Mouse (Mus musculus) testis, postnatal 10 days (tissue): ENCODE data around the gene 0610030E20Rik.

Experiments used
- DNase-seq: peaks from one replicate; pipeline ENCODE4 v3.0.0; 2021; ENCODE audit warnings: low spot score

The 0610030E20Rik gene

DNA sequence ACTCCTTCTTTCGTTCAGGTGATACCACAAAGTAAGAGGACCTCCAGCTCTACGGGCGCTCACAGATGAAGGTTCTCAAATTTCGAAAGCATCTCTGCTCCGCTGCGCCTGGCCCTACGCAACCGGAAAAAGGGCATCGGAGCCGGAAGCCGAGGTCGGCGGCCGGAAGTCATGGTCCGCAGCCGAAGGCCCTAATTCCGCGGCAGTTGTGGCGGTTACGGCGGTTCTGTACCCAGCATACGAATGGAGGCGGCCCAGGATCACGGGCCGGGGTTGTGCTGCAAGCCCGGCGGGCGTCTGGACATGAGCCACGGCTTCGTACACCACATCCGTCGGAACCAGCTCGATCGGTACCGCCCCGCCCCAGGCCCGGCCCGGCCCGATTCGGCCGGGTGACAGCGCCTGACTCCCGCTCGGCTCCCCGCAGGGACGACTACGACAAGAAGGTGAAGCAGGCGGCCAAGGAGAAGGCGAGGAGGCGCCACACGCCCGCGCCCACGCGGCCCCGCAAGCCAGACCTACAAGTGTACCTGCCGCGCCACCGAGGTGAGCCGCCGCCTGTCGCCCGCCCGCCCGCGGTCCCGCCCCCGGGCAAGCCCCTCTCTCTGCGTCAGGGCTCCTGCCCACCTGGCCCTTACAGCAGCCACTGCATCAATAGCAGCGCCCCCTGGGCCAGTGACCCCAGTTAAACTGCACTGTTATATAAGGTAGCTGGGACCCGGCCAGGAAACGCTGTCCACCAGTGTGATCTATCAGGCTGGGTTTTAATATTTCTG is at the start of gene 0610030E20Rik:
Gene 0610030E20Rik, plus strand, starts transcription at position 152 of the 776 bp plus-strand sequence.
- DNase-seq: peak; percentile 80

DNA sequence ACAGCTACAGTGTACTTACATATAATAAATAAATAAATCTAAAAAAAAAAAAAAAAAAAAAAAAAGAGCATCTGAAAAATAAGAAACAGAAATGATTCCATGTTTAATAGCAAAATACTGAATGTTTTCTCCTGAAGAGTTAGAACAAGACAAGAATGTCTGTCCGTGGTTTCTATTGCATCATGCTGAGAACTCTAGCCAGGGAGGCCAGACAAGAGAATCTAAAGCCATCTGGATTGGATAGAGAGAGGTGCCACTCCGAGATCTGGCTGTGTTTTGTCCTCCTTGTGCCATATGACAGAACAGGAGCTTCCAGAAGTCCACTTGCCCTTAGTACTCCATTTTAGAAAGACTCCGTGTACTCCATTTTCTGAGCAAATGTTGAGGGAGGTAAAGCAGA is 49.3 kb upstream of the 0610030E20Rik start:
- DNase-seq: no peak

DNA sequence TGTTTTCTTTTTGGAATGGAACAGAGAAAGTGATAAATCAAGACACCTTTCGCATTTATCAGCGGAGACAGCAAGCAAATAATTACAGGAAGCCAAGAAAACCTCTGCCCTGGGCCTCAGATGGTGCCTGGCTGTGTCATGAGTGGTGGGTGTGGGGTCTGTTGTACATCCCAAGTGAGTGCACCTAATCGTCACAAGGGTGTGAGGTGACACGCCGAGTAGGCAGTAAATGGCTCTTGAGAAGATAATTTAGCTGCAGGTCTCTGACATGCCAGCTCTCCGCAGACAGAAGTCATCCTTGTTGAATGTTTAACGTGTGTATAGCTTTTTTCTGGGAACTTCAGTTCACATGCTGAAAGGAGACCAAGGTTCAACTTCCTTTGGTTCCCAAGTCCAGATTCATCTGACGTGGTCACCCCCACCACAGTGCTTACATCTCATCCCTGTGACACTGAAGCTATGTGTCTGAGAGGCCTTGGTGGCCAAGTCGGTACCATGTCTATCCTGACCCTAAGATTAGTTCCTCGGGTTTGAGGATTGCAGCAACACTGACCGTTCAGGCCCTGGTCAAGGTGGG is 44.7 kb upstream of the 0610030E20Rik start:
- DNase-seq: no peak

DNA sequence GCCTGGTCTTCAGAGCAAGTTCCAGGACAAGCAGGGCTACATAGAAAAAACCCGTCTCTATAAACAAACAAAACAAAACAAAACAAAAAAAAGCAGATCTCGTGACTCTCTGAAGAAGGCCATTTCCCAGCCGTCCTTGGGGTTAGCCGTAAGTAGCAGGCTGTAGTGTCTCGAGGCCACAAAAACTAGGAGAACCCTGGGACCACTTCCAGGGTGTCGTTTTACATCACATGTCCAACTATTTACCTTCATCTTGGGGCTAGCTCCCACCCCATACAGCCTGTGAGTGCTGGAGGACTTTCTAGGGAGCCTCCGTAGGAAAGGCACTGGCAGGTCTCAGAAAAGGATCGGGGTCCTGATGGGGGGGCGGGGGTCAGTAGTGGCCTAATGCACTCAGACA is 43.6 kb upstream of the 0610030E20Rik start:
- DNase-seq: no peak

- no peak for DNase-seq
Observed at GRCm38 (mm10) chr6:72312198-72312597, 34.9 kb upstream of the 0610030E20Rik start.

- DNase-seq: no peak
Observed at GRCm38 (mm10) chr6:72313124-72313867, 33.8 kb upstream of the 0610030E20Rik start.

- DNase-seq: no peak
Observed at GRCm38 (mm10) chr6:72315384-72315783, 31.7 kb upstream of the 0610030E20Rik start.

- no peak for DNase-seq
Observed at GRCm38 (mm10) chr6:72316044-72316443, 31.1 kb upstream of the 0610030E20Rik start.

DNA sequence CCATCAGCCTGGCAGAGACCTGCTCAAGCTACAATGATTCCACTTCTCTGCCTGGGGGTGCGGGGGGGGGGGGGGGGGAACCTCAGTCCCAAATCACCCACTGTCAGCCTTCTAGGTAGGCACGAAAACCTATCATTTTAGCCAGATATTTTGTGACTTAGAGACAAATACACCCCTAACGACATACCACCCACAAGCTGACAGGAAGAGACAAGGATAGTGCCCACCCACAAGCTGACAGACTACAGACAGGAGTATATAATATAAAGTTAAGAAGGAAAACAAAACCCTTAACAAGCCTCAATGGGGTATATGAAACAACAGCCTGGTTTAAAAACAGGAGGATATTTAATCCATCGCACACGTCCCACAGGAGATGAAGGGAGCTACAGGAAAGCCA is 28.7 kb upstream of the 0610030E20Rik start:
- DNase-seq: no peak

DNA sequence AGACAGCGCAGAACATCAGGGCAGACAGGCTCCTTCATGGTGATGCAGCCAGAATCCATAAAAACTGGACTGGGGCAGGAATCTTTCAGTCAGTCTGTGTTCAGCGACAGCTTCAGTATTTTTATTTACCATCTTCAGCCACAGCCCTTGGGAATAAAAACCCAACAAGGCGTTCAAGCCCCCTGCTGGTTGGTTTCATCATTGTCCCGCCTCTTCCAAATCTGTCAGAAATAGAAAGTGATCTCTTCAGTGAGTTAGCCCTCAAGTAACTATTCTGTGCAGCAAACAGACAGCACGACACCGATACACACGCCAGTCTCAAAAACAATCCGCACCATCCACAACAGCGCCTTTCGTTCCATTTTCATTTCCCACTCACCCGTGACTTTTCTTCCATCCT is 28.1 kb upstream of the 0610030E20Rik start:
- DNase-seq: peak; percentile 68

DNA sequence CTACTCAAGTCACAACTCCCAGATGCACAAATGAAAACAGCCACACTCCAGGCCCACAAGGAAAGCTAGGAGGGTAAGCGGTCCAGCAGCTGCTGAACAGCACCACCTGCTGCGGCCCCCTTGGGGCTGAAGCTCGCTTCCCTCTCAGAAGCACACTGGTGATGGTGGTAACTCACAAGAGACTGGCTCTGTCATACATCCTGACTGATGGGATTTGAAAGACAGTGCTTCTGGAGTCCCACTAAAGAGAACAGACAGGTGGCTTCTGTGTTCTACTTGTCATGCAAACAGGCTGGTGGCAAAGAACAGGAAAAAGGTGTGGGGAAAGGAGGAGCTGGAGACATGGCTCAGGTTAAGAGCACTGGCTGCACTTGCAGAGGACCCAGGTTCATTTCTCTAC is 24.2 kb upstream of the 0610030E20Rik start:
- DNase-seq: no peak

GRCm38 (mm10) chr6:72323786-72324508 is 23.2 kb upstream of the 0610030E20Rik start:
- DNase-seq: no peak

DNA sequence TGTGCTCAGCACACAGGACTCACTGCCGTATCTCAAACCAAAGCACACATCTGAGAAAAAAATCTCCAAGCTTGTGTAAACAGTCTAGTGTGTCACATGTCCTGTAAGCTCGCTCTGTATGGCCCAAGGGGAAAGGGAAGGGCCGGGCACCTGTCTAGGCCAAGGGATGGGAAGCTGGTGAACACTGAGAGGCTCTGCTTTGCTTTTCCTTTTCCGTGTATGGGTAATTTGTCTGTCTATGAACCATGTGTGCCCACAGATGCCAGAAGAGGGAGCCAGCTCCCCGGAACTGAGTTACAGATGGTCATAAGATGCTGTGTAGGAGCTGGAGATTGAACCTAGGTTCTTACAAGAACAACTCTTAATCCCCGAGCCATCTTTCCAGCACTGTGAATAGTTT is 20.8 kb upstream of the 0610030E20Rik start:
- DNase-seq: peak; percentile 56

DNA sequence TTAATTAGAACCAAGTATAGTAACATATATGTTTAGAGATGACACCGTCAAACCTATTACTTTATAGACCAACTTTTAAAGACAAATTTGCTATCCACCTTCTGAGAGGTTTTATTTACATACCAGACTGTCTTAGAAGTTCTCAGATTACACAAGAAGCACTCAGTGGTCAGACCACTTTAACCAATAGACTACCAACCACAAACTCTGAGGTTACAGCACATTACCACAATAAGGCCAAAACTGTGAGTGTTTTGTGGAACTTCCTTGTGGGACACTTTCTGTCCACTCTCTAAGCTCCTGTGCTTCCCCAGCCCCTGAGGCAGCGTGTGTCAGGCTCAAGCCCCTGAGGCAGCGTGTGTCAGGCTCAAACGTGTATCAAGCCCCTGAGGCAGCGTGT is 18.1 kb upstream of the 0610030E20Rik start:
- no peak for DNase-seq

DNA sequence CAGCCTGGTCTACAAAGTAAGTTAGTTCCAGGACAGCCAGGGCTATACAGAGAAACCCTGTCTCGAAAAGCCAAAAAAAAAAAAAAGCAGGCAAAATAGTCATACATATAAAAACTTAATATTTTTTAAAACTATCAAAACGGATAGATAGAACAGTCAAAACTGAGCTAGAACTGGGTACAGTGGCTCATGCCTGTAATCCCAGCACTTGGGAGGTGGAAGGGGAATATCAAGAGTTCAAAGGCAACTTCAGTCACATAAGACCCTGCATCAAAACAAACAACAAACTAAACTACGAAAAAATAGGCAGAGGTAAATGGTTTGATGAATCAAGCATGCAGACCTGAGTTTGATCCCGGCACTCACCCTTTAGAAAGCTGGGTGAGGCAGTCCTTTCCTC is 17.0 kb upstream of the 0610030E20Rik start:
- DNase-seq: no peak

DNA sequence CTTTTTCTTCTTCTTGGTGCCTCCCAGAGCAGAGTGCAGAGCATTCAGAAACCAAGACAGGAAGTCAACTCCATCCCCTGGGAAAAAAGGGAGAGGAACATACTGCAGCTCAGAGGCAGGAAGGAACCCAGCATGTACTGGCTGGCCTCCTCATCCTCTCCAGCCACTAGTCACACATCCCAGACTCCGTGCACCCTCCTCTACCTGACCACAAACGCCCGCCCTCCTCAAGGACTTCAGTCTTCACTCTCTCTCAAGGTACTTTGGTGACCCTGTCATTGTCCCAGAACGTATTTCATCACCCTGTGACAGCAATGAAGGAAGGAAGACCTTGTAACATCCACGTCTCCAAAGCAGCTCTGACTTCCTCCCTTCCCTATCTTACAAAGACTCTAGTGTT is 14.0 kb upstream of the 0610030E20Rik start:
- no peak for DNase-seq

GRCm38 (mm10) chr6:72340481-72340880 is 6.6 kb upstream of the 0610030E20Rik start:
- no peak for DNase-seq

DNA sequence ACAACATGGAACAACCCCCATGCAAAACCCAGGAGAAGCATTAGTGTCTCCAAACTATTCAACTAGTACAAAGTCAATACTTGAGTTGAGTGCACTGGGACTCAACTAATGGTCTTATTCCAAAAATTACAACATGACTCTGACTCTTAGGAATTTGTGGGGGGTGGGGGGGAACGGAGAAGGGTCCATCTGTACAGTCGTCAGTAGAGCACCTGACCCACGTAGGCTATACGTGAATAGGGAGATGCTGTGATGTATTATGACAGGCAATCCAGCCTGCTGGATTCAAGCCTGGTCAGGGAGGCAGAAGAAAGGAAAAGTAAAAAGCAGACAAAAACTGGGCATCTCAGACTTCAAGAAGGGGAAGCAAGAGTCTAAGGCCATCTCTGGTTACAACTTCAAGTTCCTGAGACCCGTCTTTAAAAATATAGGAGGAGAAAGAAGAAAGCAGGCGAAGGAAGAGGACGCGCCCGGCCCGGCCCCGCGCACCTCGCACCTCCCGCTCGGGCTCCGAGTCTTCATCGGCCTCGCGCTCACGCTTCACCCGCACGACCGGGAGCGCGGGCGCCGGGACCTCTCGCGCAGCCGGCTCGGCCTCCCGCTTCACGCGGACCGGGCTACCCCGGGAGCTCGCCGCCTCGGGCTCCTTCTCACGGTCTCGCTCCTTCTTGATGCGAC is 2.6 kb upstream of the 0610030E20Rik start:
- no peak for DNase-seq

- DNase-seq: peak; percentile 94
Observed at GRCm38 (mm10) chr6:72345074-72345567, 2.0 kb upstream of the 0610030E20Rik start, which contains the start of gene Usp39. Gene Usp39 (minus strand): TSS chr6:72345184.

- DNase-seq: no peak
Observed at GRCm38 (mm10) chr6:72345633-72346032, 1.5 kb upstream of the 0610030E20Rik start.

DNA sequence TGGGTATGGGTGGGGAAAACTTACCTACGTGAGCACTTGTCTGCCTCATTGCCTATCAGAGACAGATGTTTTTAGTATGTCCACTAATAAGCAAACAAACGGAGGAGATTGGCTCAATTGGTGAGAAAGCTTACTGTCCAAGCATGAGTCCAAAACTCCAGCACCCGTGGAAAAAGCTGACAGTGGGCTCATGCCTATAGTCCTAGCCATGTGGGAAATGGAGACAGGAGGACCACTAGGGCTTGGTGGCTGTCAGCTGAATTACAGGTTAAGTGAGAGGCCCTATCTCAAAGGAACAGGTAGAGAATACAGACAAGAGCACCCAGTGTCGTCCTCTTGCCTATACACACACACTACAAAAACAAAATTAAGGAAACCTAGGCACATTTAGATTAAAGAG is 856 bp upstream of the 0610030E20Rik start:
- no peak for DNase-seq

DNA sequence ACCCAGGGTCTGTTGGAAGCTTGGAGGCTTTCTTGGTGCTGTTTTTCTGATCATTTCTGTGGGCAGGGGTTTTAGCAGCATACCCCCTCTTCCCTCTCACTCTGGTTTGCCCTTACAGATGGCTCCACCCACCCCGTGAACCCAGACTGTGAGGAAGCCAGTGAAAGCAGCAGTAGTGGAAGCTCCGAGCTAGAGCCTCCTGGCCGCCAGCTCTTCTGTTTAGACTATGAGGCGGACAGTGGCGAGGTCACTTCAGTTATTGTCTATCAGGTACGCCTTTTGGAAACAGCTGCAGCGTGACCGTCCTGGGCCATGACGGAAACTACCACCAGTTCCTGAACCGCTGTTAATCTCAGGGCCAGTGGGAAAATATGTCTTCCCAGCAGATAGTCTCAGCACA is 1.3 kb downstream of the 0610030E20Rik start:
- DNase-seq: no peak
